Mouse (Mus musculus) myocyte (in vitro differentiated cells): ENCODE measurements around the gene Fam198b.

Experiments
- CEBPB ChIP-seq: IDR thresholded peaks from 2 replicates; pipeline ENCODE4 v1.6.1; 2011; ENCODE audit warnings: mild to moderate bottlenecking, moderate library complexity; ENCODE audit not compliant: poor library complexity, insufficient read depth, severe bottlenecking
- E2F4 ChIP-seq: IDR thresholded peaks from one replicate; pipeline ENCODE4 v1.6.1; 2011; ENCODE audit warnings: mild to moderate bottlenecking, control low read depth, moderate library complexity; ENCODE audit not compliant: insufficient read depth
- MAX ChIP-seq: IDR thresholded peaks from one replicate; pipeline ENCODE4 v1.6.1; 2011; ENCODE audit warnings: low read depth, mild to moderate bottlenecking, control low read depth
- MYOD1 ChIP-seq, 3 experiments: IDR thresholded peaks; one replicate each; pipeline ENCODE4 v1.6.1; 2011; ENCODE audit warnings: control low read depth in 2 of 3, low read depth in 2 of 3, mild to moderate bottlenecking in 2 of 3, moderate library complexity in 1 of 3; ENCODE audit not compliant: insufficient read length in 2 of 3, control insufficient read depth in 1 of 3
- MYOG ChIP-seq, 3 experiments: IDR thresholded peaks; one replicate each; pipeline ENCODE4 v1.6.1; 2011; ENCODE audit warnings: control low read depth in 2 of 3, low read depth in 2 of 3, mild to moderate bottlenecking in 2 of 3; ENCODE audit not compliant: insufficient read length in 2 of 3, control insufficient read depth in 1 of 3, insufficient read depth in 1 of 3
- POLR2A ChIP-seq: IDR thresholded peaks from one replicate; pipeline ENCODE4 v1.6.1; 2011; ENCODE audit warnings: low read depth, mild to moderate bottlenecking, control low read depth, moderate library complexity; ENCODE audit not compliant: insufficient read length
- POLR2AphosphoS2 ChIP-seq: IDR thresholded peaks from one replicate; pipeline ENCODE4 v1.6.1; 2011; ENCODE audit warnings: low read depth, control low read depth; ENCODE audit not compliant: insufficient read length
- REST ChIP-seq: IDR thresholded peaks from one replicate; pipeline ENCODE4 v1.6.1; 2011; ENCODE audit warnings: mild to moderate bottlenecking, control low read depth, moderate library complexity; ENCODE audit not compliant: insufficient read depth, insufficient read length
- SRF ChIP-seq: IDR thresholded peaks from one replicate; pipeline ENCODE4 v1.6.1; 2011; ENCODE audit warnings: low read depth; ENCODE audit not compliant: control insufficient read depth, insufficient read length
- TCF12 ChIP-seq: IDR thresholded peaks from one replicate; pipeline ENCODE4 v1.6.1; 2011; ENCODE audit warnings: mild to moderate bottlenecking, control low read depth; ENCODE audit not compliant: poor library complexity, insufficient read depth, severe bottlenecking
- TCF3 ChIP-seq: IDR thresholded peaks from one replicate; pipeline ENCODE4 v1.6.1; 2011; ENCODE audit warnings: low read depth, control low read depth; ENCODE audit not compliant: insufficient read length
- USF1 ChIP-seq: IDR thresholded peaks from one replicate; pipeline ENCODE4 v1.6.1; 2011; ENCODE audit warnings: low read depth, mild to moderate bottlenecking, control low read depth, moderate library complexity

- TF ChIP-seq USF1: peak; percentile 27
- TF ChIP-seq POLR2AphosphoS2: no peak
- TF ChIP-seq CEBPB: no peak
- TF ChIP-seq POLR2A: no peak
- no peak for TF ChIP-seq REST
- peak; percentile 68 to 84 (median 76) for TF ChIP-seq MYOD1 (IDR thresholded peaks at IDR 0.05; ENCODE audit: control insufficient read depth in 1 of 3, insufficient read length in 2 of 3, low read depth in 2 of 3)
- TF ChIP-seq E2F4: no peak
- TF ChIP-seq MYOG (IDR thresholded peaks at IDR 0.05; ENCODE audit: control insufficient read depth in 1 of 3, insufficient read depth in 1 of 3, insufficient read length in 2 of 3, low read depth in 2 of 3): peak in 2 of 3 experiments; percentile 19 to 75
- peak; percentile 19 for TF ChIP-seq MAX
- TF ChIP-seq TCF12: peak; percentile 82
- TF ChIP-seq TCF3: peak; percentile 11
- TF ChIP-seq SRF: no peak
Measured at GRCm38 (mm10) chr3:79936213-79936612, 51.9 kb downstream of the Fam198b start.
